Mouse (Mus musculus) activated CD4-positive, CD25-positive, alpha-beta regulatory T cell, adult 4 months (primary cell): Measurements from ENCODE around the gene 1700067K01Rik. TPM values are rescaled to one million over a fixed set of nuclear protein-coding genes. Genes with fewer than 3 reads are reported as not detected.

Experiments used
- ATAC-seq: one replicate; pipeline ENCODE4 v1.8.0; 2017
- polyA plus RNA-seq, 2 experiments: library from polyadenylated mRNA; unstranded; fragments of 100-300 nt; shearing (Covaris generic); gene quantifications; one replicate each; pipeline ENCODE4 v1.2.1; 2017

1700067K01Rik gene
- polyA plus RNA-seq = under 1 TPM in 1 of 2 experiments, not detected in 1; 0.95 TPM

DNA sequence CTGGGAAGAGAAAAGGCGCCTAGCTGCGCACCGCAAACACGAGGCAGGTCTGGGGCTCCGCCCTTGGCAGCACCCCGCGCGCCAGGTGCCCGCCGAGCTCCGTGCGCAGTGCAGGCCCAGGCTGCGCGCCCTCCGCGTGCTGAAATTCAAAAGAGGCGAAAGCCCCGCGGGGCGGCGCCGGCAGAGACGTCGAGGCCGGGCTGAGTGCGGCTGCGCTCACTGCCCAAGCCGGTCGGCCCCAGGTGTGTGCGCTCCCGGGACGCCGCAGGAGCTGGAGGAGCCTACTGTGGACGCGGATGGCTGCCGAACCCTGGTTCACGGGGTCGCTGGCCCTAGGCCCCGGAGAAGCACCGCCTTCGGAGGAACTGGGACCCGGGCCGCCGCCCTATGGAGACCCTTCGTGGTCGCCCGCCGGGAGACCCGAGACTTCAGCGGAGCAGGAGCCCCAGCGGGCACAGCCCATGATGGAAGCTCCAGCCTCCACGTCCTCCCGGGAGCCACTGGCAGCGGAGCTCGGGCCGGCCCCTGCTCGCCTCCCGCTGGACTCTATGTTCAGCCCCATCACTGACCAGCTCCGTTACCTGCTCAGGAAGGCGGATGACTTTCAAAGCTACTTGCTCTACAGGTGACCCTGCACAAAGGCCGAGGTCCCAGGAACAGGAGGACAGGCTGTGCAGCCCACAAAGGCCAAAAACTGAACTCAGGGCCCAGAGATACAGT, at the start of gene 1700067K01Rik:
TSS of gene 1700067K01Rik (plus strand) at position 222 of the 720 bp plus-strand sequence.
- no peak for ATAC-seq

DNA sequence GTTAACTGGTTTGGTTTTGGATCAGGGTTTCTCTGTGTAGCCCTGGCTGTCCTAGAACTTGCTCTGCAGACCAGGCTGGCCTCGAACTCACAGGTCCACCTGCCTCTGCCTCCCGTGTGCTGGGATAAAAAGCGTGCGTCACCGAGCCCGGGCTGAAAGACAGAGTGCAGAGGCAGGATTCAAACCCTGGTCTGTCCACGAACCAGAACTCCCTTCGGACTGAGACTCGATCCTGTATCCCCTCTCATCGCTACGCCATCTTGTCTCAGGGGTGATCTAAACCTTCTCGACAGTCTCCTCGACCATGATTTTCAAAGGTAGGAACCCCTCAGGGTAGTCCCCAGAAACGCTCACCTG, 46.6 kb upstream of the 1700067K01Rik start:
- ATAC-seq = no peak

DNA sequence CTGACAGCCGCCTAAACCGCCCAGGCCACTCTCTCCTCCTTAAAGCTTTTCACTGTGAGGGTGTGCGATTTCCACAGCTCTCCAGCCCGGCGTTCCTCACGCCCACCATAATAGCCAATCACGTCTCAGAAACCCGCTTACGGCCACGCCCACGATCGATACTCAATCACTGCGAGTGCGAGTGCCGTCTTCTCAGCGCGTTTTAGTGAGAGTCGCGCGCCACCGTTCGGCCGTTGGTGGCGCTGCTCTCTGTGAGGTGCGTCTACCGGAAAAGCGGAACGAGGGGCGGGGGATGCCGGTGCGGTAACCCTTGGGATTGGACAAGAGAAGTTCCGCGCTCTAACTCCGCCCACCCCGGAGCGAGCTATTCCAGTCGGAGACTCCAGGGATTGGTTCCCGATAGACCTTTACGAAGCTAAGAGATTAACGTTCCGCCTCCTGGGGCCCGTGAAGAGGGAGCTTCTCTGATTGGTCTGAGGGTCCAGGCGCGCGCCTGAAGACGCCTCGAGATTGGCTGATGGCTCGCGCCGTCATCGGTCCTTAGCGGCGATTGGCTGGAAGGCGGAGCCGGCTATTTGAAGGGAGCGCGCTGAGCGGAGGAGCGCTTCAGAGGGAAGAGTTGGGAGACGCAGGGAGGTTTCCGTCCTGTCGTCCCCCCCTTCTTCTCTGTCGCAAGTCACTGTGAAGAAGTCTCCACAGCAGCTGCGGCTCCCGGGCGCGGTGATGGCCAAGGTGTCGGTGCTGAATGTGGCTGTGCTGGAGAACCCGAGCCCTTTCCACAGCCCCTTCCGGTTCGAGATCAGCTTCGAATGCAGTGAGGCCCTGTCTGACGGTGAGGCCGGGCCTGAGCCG, 46.0 kb upstream of the 1700067K01Rik start, which contains the start of the genes Gm10644 and Asf1b:
TSS of gene Gm10644 (minus strand) at position 100 of the 852 bp plus-strand sequence.
TSS of gene Asf1b (plus strand) at position 402 of the 852 bp plus-strand sequence.
- ATAC-seq = peak; percentile 90

DNA sequence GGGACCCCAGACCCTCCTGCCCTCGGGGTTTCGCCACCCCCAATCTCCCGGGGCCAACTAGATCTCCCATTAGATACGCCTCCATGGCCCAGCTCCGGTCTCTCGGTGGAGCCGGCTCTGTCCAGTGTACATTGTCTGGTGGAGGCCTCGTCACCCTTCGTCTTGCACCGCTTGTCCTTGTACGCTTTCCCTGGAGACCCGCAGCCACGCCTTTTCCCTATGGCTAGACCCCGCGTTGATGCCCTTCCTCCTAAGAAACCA, 45.4 kb upstream of the 1700067K01Rik start:
- ATAC-seq = no peak

DNA sequence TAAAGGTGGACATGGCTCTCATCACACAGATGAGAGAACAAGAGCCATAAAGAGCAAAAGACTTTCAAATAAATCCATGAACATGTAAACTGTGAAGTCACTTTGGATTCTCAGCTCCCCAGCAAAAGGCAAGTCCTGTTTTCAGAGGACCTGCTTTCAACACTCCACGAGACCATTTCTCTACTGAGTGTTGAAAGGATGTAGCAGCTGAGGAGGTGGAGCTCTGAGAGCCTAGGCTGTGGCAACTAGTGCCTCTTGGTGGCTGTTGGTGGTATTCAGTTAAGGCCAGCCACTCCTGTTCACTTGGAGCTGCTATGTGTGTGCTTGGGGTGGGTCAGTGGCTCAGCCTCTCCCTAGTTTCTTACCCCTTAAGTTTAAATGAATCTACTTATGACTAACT, 44.5 kb upstream of the 1700067K01Rik start:
- ATAC-seq = no peak

DNA sequence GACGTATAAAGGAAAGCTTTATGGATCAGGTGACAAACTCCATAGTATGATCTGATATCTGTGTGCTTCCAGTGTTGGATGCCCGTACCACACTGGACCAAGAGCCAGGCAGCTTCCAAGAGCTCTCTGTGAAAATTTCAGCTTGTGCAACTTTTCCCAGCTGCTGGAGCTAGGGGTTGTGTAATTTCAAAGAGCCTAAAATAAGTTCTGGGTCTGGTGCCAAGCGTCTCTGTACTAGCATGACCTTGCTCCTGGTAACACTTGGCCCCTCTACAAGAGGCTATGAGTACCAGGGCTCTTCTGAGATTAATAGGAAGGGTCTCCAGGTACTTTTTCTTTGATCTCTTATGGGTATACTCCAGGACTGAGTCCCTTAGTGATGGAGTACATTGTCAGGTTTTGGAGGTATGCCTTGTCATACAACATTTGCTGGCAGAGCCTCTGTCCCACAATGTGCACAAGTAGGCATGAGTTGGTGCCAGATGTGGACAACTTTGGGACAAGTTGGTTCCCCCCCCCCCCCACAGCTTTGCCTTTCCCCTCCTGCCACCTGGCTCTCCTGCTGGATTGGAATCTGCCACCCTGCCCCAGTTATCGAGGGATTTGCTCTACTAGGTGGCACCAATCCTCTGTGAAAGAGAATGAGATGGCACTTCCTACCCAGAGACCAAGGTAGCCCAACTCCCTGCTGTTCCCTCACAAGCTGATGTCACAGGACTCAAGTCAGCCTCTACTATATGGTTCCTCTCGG, 37.1 kb upstream of the 1700067K01Rik start:
- no peak for ATAC-seq

DNA sequence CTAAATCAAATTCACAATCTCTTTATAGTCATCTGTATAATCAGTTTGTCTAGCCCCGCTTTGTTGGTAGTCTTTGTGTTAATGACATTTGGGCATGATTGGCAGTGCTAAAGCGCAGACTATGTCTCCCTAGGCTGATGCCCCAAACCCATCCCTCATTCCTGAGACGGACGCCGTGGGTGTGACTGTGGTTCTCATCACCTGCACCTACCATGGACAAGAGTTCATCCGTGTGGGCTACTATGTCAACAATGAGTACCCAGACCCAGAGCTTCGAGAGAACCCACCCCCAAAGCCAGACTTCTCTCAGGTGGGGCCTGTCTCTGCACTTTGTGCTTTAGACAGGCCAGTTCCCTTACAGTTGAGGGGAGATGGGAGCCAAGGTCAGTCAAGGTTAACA, 33.6 kb upstream of the 1700067K01Rik start:
- no peak for ATAC-seq

DNA sequence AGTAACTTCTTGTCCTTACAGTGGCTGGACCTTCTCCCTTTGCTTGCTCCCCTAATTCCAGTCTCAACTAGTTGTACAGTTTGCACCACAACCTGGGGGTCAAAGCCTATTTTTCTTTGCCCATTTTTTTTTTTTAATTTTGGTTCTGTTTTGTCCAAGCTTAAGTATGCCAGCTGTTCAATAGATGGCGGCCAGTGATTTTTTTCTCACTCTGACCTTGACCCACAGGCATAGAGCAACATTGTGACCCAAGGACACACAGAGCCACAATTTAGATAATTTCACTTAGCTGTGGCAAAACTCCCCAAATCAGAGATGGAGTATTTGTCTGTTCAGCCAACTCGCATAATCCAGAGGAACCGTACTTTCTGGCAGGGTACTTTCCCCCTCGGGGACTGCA, 30.2 kb upstream of the 1700067K01Rik start:
- no peak for ATAC-seq

DNA sequence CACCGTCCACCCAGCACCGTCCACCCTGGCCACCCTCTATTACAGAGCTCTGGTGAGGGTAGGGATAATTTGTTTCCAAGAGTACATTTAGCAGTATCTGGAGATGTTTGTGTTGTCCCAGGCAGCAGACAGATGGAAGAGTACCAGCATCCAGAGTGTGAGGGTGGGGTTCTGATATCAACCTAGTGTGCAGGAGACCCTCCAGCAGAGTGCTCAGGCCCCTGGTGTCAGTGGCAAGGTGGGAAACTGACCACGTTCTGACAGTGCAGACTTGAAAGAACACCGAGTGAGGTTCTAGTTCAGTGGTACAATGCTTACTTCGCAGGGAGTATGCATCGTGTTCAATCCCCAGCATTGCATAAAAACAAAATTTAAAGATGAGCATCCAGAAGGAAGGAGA, 29.6 kb upstream of the 1700067K01Rik start:
- ATAC-seq = no peak

DNA sequence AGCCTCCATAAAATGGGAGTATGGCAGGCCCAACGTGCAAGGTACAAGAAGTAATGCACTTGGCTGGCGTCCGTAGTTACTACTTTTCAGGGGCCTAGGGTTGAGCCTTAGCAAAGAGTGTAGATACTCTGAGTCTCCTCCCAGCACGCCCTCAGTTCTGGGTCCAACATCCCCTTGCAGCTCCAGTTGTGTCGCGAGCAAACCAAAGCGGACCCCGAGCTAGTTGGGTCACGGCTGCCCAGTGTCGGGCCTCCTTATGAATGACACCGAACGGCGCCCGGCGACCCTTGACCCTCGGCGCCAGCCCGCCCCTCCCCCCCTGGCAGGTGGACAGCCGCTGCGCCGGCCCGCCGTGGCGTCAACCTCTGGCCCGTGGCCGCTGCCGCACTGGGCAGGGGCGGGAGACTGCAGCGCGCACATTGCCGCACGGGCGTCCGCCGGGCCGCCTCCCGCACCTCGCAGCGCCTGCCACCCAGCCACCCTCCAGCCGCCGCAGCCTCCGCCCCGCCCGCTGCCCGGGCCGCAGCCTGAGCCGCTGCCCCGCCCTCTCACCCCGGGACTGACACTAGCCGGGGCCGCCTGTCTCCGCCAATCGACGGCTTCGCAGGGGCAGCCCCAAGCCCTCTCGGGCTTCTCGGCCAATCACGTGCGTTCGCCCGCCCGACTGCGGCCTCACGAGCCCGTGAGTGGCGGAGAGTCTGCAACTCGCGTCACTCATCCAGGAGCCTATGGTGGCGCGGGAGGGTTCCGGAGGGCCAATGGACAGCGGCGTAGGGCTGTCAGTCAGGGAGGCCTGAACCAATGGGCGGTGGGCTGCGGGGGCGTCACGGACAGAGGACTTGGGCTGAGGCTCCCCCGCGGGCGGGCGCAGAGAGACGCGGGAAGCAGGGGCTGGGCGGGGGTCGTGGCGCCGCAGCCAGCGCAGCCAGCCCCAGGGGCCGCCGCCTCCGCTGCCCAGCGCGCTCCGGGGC, 28.9 kb upstream of the 1700067K01Rik start, which contains the start of gene Prkaca:
TSS of gene Prkaca (plus strand) at position 844 of the 971 bp plus-strand sequence.
- ATAC-seq = peak; percentile 99

DNA sequence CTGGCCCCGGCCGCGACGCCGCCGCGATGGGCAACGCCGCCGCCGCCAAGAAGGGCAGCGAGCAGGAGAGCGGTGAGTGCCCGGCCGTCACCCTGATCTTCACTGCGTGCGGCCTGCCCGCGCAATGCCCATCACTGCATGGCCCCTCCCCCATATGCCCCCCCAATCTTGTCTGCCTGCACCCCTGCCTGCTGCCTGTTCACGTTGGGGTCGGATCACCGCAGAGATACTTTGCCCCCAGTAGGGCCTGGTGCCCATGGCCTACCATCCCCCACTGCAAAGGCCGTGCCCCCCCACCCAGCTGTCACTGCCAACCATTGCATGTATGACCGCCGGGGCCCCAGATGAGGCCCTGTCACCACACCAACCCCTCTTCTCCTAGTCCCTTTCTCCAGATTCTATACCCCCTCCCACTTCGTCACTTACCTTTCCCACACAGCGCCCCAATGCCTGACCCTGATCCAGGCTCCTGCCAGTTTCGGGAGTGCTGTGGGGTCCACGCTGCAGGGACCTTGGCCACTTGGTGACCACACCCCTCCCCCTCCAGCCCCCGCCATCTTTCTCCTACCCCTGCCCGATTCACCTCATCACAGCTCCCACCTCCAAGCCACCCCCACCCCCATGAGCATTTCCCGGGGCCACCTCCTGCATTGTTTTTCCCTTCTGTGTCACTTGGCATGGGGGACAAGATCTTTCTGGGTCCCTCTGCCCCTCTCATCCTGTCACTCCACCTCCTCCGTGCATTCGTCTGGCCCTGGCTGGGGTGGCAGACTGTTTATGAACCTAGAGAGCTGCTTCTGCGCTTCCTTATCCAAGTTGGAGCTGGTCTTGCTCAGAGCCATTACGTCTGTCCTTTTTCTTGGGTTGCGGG, 27.9 kb upstream of the 1700067K01Rik start:
- ATAC-seq = no peak

DNA sequence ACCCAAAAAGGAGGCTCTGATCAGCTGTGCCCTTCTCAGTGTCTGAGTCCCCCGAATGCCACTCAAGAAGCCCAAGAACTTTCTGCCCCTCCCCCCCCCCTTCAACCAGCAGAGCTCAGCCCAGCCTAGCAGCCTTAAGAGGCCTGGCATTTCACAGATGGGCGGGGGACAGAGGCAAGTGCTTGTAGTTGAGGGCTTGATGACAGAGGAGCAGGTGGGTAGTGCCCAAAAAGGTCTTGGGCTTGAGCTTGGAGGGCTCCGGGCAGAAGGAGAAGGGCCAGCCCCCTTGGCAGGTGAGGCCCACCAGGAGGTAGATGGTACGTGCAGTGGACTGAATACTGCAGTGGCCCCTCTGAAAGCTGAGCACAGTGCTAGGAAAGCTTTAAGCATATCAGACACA, 26.8 kb upstream of the 1700067K01Rik start:
- ATAC-seq = no peak

DNA sequence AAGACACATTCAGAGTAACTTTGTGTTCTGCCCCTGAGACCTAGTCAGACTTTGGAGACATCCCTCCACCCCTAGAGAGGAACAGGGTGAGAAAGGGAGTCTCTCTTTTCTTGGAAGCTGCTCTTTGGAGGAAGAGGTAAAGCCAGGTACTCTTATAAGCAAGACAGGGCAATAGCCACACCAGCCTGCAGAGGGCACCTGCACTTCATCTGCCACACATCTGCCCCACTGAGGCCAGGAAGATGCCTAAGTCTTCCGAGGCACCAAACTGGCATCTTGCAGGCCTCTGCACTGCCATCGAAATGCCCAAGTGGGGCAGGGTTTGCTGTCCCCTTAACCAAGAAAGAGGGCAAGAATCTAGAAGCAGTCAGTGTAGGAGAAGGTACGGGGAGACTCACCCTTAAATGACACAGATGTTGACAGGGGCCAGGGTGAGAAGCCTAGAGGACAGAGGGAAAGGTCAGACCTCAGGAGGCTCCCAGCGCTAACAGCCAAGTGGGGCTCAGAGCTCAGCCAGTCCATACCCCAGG, 25.1 kb upstream of the 1700067K01Rik start:
- no peak for ATAC-seq

DNA sequence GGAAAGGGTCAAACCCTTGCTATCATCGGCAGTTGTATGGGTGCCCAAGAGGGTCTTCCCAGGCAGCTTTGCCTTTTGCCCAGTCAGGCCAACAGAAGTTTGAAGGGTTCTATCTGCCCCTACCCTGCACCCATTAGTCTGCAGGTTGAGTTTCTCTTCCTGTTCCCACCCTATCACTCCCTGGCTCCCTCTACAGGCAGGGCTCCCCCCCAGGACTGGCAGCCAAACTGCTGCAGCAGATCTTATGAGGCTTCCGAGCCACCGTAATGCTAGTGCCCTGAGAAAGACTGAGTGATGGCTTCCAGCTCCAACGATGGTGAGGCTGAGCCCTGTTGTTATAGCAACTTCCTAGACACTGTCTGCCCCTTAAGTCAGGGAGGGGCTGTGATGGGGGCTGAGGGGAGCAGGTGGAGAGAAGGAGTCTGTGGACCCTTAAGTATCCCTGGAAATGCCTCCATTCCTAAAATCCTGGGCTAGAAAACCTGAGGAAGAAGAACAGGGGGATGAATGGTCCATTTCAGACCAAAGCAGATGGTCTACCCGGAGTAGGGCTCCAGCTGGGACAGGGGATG, 24.4 kb upstream of the 1700067K01Rik start:
- ATAC-seq = no peak

DNA sequence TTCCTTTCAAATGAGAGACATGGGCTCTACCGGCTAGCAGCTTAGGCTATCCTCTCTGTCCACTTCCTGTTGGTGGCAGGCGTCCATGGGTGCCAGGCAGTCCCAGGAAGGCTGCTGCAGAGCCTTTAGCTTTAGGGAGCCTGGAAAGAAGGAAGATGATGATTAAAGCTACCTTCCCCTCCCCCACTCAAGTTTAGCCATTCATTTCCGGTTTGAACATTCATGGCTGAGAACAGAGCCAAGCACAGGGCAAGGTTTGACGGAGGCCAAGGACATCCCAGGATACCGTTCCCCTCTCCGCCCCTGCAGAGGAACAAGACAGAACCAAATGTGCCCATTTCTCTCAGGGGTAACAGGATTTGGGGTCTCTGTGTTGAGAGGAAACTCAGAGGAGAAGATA, 23.7 kb upstream of the 1700067K01Rik start:
- no peak for ATAC-seq

DNA sequence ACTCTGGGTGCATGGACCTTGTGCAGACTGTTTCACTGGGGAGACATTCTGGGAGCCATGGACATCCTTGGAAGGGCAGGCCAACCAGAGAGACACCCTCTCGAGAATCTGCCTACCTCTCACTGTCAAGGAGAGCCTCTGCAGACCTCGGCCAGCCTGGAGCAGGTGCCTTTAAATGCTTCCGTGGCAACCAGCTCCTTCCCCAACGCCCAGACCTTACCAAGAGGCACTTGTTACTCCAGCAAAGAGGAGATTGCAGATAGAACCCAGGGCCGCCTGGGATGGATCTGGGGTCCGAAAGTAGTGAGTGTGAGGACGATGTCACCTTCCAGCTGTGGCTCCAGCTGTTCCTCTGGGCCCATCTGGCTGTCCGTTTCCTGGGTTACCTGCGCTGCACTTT, 23.1 kb upstream of the 1700067K01Rik start:
- ATAC-seq = no peak

DNA sequence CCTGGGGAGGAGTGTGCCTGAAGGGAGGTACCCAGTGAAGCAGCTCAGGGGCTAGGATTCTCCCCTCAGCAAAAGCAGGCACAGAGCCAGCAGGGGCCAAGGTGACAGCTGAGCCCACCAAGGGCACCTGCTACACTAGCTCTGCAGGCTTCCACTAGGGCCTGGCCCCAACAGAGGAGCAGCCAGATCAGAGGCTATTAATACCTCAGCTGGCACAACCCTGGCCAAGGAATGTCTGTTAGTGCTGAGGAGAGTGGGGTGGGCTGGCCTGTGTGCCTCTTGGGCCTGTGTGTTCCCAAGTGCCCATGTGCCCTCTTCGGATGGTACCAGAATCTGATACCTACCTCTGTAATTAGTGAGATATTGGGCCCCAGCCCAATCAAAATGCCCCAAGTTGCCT, 21.1 kb upstream of the 1700067K01Rik start:
- no peak for ATAC-seq

DNA sequence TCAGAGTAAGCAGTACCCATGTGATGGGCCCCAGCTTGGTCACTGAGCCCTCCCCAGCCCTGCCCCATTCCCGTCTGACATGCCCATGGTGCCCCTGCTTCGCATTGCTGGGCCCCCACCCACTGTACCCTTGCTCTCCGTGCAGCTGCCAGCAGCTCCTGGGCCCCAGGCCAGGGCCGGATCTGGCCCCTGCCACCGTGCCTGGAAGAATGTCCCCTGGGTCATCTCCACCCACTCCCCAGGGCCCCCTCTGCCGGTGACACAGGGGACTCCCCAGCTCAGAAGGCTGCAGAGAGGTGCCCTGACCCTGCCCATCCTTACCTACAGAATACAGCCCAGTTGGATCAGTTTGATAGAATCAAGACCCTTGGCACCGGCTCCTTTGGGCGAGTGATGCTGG, 20.5 kb upstream of the 1700067K01Rik start:
- no peak for ATAC-seq

DNA sequence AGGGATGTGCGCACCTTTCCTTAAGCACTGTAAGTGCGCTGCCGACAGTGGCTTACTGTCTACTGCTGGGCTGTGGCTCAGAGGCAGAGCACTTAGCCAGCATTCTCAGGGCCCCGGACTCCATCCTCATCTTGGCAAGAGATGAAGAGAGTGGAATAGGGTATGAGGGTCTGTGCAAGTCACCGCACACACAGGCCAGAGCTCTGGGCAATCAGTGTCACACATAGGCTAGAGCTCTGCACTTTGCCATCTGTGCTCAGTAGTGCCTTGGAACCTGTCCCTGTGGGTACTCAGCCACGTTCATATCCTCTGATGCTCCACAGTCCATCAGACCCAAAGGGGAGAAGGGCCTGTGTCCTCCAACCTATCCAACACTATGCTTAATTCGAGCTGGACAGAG, 19.8 kb upstream of the 1700067K01Rik start:
- ATAC-seq = no peak

DNA sequence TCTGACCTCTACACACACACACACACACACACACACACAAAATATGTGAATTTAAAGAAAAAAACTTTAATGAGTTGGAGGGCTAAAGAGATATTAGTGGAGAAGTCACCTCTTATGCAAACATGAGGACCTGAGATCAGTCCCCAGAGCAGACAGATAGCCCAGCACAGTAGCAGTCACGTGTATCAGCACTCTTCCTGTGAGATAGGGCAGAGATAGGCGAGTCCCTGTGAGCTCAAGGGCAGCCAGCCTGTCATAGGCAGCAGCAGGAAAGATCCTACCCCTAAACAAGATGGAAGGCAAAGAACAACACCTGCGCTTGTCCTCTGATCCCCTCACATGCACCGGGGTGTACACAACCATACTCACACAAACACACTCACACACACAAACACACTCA, 18.9 kb upstream of the 1700067K01Rik start:
- ATAC-seq = no peak
